Mouse (Mus musculus): Measurements from ENCODE around the gene Tpx2.

GRCm38 (mm10) chr2:152828011-152828370 lies 19.8 kb upstream of the Tpx2 start:
- TF ChIP-seq GATA1 (IDR thresholded peaks at IDR 0.05; ENCODE audit: borderline replicate concordance, low read length) (no peak), FLI1 (IDR thresholded peaks at IDR 0.05; ENCODE audit: low read length) (no peak)

All from megakaryocyte, embryonic 14.5 days (primary cell).